Mouse (Mus musculus): ENCODE results near the gene Tas2r115.

DNA sequence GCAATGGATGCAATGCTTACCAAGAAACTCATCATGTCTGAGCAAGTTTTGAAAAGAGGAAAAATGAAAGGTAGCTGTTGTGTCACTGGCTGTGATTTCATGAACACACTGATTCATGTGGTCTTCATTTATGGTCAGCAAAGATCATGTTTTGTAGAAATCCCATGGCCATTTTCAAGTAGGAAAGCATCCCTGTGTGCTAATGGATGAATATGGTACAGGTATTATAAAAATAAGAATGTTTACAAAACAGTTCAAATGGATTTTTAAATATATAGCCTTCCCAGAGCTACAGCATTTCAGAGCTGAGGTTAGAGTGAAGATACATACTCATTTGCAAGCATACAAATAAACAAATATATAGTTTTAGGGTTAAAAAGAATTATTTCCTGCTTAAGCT lies 40.2 kb upstream of the Tas2r115 start, which contains the start of gene Tas2r136:
- no peak for TF ChIP-seq CTCF (IDR thresholded peaks at IDR 0.05; ENCODE audit: low read depth)
- no peak for TF ChIP-seq EP300 (optimal IDR thresholded peaks at IDR 0.05)

Data from stomach, postnatal 0 days (tissue).